Mouse (Mus musculus) T-helper 1 cell (primary cell): ENCODE results near the gene Asb3.
"Not testable (repeated sequence)": the region's sequence is repeated elsewhere in the genome, so short reads cannot be mapped to it uniquely, and the experiment has no call there.

Experiments used
- in situ Hi-C: fragments of 300-600 bp; cut with MboI, MseI; formaldehyde crosslinking; loops from one replicate; pipeline ENCODE4 v1.15.1; 2025; ENCODE audit warnings: high pct_unique_total_duplicates

Asb3 gene

GRCm38 (mm10) chr11:31000028-31000427 lies 114.8 kb downstream of the Asb3 start:
- in situ Hi-C loops: no loop called here

- in situ Hi-C loops: no loop called here
These were observed 116.1 kb downstream of the Asb3 start for GRCm38 (mm10) chr11:31001169-31001908.

DNA sequence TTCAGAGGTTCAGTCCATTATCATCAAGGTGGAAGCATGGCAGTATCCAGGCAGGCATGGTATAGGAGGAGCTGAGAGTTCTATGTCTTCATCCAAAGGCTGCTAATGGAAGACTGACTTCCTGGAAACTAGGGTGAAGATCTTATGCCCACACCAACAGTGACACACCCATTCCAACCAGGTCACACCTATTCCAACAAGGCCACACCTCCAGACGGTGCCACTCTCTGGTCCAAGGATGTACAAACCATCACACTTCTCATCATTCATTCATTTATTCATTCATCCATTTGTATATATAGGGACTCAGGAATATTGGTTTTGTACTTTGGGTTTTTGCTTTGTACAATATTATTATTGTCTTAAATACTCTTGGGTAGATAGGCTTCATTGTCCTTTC lies 124.5 kb downstream of the Asb3 start:
- in situ Hi-C loops: not testable (repeated sequence)

DNA sequence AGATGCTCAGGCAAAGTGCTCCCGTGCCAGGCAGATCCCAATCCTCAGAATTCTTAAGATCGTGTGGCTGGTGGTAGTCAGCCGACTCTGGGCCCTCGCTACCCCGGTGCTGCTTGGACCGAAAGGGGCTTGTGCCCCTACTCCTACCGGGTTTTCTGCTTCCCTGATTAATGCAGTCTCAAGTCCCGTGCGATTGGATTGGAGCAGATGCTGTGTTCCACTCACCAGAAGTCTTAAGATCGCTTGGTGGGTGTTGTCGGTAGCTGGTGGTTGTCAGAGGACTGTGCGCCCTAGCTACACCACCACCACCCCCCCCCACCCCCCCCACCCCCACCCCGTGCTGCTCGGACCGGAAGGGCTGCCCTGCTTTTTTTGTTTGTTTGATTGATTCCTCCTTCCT lies 132.2 kb downstream of the Asb3 start:
- in situ Hi-C loops: not testable (repeated sequence)

GRCm38 (mm10) chr11:31034958-31035357 lies 149.7 kb downstream of the Asb3 start:
- in situ Hi-C loops: no loop called here

DNA sequence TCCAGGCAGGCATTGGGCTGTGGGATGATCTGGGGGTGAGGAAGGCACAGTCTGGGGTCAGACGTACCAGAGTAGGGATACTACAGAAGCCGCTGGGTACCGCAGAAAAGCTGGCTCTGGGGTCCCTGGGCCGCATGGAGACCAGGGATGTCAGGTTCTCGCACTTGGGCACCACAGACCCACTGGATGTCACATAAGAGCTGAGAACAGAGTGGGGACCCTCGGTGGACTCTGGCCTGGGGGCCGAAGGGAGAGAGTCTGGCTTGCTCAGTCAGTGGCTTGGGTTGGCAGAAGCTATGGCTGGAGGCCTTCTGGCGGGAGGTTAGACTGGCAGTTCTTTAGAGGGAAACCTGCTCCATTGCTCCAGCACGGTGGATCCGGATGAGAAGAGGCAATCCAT lies 204.8 kb downstream of the Asb3 start:
- in situ Hi-C loops: no loop called here

DNA sequence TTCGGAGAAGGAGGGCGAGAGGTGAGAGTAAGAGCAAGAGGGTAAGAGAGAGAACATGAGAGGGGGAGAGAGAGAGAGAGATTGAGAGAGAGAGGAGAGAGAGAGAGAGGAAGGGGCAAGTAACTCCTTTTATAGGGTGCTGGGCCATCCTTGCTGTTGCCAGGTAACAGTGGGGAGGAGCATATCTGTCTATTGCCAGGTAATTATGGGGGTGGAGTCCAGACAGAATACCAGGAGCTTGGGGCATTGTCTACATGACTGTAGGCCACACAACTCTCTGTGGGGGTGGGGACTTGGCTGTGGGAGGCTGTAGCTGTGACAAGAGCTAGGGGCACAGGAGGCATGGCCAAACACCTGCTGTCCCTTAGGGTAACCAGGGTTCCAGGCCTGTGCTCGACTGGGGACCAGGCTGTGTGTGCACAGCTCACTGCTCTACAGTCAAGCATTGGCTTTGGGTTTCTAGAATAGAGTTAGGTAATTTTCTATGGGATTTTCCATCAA lies 205.3 kb downstream of the Asb3 start:
- in situ Hi-C loops: no loop called here

DNA sequence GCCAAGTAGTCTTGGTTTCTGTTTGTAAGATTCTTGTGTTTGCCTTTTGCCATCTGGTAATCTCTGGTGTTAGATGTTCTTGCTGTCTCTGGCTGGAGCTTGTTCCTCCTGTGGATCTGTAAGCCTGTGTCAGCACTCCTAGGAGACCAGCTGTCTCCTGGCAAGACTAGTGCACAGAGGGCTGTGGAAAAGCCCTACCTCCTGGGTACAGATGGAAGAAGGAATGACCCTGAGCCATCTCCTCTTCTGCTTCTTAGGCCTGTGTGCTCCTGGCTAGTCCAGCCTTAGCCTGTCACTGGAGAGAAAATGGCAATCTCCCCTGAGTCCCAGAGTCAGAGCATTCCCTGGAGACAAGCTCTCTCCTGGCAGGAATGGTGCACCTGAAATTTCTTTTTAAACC lies 214.3 kb downstream of the Asb3 start:
- in situ Hi-C loops: not testable (repeated sequence)

DNA sequence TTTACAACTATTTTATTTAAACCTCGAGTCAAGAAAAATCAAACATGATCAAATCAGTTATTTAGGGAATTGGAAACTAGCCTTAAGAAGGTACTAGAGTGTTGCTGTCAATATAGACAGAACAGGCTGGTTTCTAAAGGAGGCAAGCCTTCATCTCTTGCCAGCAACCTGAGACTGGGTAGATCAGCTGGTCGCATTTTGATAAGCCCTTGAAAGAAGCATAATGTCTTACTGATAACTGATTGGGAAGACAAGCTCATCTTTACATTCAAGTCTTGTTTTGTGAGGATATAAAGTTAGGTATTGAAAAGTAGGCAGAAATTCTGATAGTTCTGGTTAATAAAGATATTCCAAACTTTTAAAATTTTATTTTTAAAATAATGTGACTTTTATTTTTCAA lies 217.0 kb downstream of the Asb3 start:
- in situ Hi-C loops: no loop called here

- in situ Hi-C loops: no loop called here
These were observed 220.1 kb downstream of the Asb3 start for GRCm38 (mm10) chr11:31105364-31105763.

- in situ Hi-C loops: not testable (repeated sequence)
These were observed 241.7 kb downstream of the Asb3 start for GRCm38 (mm10) chr11:31126964-31127363.

- in situ Hi-C loops: not testable (repeated sequence)
These were observed 248.5 kb downstream of the Asb3 start for GRCm38 (mm10) chr11:31133726-31134125.

GRCm38 (mm10) chr11:31134824-31135223 lies 249.6 kb downstream of the Asb3 start:
- in situ Hi-C loops: not testable (repeated sequence)

DNA sequence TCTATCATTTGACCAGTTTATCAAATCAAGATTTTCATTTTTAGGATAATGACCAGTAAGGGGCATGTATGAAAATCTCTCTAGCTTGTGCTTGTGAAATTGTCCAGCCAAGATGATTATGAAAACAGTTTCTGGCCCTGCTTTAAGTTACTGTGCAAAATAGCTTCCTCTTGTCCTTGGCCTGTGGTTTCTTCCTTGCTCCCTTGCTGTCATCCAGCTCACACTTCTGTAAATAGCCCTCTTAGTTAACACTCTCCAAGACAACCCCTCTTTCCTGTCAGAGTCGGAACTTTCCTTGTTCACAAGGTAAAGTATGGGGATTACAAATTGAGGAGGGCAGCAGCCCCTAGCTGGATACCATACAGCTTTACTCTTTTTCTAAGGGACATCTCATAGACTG lies 253.2 kb downstream of the Asb3 start:
- in situ Hi-C loops: not testable (repeated sequence)
